Mouse (Mus musculus) MEL (cell line): ENCODE data around the gene Cldn13. TPM values are rescaled to one million over a fixed set of nuclear protein-coding genes. Genes with fewer than 3 reads are reported as not detected.

Source experiments
- DNase-seq: peaks from one replicate; pipeline ENCODE4 v3.0.0; 2011; ENCODE audit warnings: low read depth, low spot score
- H3K27ac ChIP-seq: 2 replicates; pipeline ENCODE4 v1.5.1; 2012; ENCODE audit warnings: low read depth, mild to moderate bottlenecking, control low read depth, low read length, moderate library complexity; ENCODE audit not compliant: control insufficient read depth
- H3K27me3 ChIP-seq, 2 experiments: fragments of 150-350 bp in 1 of 2; sonication (generic) in 1 of 2; 2 replicates each; pipeline ENCODE4 v1.6.1; 2012; ENCODE audit warnings: low read length in 2 of 2, mild to moderate bottlenecking in 2 of 2, improper control_type of control experiment in 1 of 2, moderate library complexity in 1 of 2; ENCODE audit not compliant: insufficient read depth in 2 of 2, control insufficient read depth in 1 of 2
- H3K36me3 ChIP-seq, 2 experiments: 2 replicates each; pipeline ENCODE4 v1.6.1; 2012 to 2014; ENCODE audit warnings: low read length in 2 of 2, improper control_type of control experiment in 1 of 2, inconsistent platforms in 1 of 2, mild to moderate bottlenecking in 1 of 2; ENCODE audit not compliant: insufficient read depth in 2 of 2, control insufficient read depth in 1 of 2
- H3K4me1 ChIP-seq, 2 experiments: fragments of 150-350 bp in 1 of 2; sonication (generic) in 1 of 2; 2 replicates each; pipeline ENCODE4 v1.6.1; 2012; ENCODE audit warnings: low read length in 2 of 2, improper control_type of control experiment in 1 of 2, mild to moderate bottlenecking in 1 of 2; ENCODE audit not compliant: insufficient read depth in 2 of 2, control insufficient read depth in 1 of 2
- H3K4me3 ChIP-seq, 2 experiments: fragments of 150-350 bp in 1 of 2; sonication (generic) in 1 of 2; 2 replicates each; pipeline ENCODE4 v1.5.1; 2012; ENCODE audit warnings: low read depth in 2 of 2, low read length in 2 of 2, mild to moderate bottlenecking in 2 of 2, moderate library complexity in 2 of 2, control low read depth in 1 of 2, improper control_type of control experiment in 1 of 2; ENCODE audit not compliant: control insufficient read depth in 1 of 2, insufficient read depth in 1 of 2
- H3K79me2 ChIP-seq: 2 replicates; pipeline ENCODE4 v1.6.1; 2012; ENCODE audit warnings: mild to moderate bottlenecking, low read length, moderate library complexity; ENCODE audit not compliant: control insufficient read depth, poor library complexity, insufficient read depth
- H3K9ac ChIP-seq: 2 replicates; pipeline ENCODE4 v1.6.1; 2012; ENCODE audit warnings: low read depth, mild to moderate bottlenecking, control low read depth, low read length, moderate library complexity; ENCODE audit not compliant: control insufficient read depth, poor library complexity, severe bottlenecking
- H3K9me3 ChIP-seq: fragments of 150-350 bp; sonication (generic); replicated peaks from 2 replicates; pipeline ENCODE4 v1.6.1; 2012; ENCODE audit warnings: mild to moderate bottlenecking, low read length, improper control_type of control experiment, moderate library complexity; ENCODE audit not compliant: insufficient read depth
- BHLHE40 ChIP-seq: IDR thresholded peaks from 2 replicates; pipeline ENCODE4 v1.6.1; 2012; ENCODE audit warnings: low read depth, mild to moderate bottlenecking, inconsistent platforms, low read length, improper control_type of control experiment, borderline replicate concordance
- CHD1 ChIP-seq: IDR thresholded peaks from 2 replicates; pipeline ENCODE4 v1.6.1; 2012; ENCODE audit warnings: low read depth, mild to moderate bottlenecking, inconsistent platforms, low read length, improper control_type of control experiment
- CHD2 ChIP-seq: IDR thresholded peaks from 2 replicates; pipeline ENCODE4 v1.6.1; 2011; ENCODE audit warnings: low read length, improper control_type of control experiment
- ELF1 ChIP-seq: IDR thresholded peaks from 2 replicates; pipeline ENCODE4 v1.6.1; 2014; ENCODE audit warnings: low read depth, mild to moderate bottlenecking, inconsistent platforms, low read length, improper control_type of control experiment, moderate library complexity
- HCFC1 ChIP-seq: IDR thresholded peaks from 2 replicates; pipeline ENCODE4 v1.6.1; 2012; ENCODE audit warnings: low read depth, mild to moderate bottlenecking, inconsistent platforms, low read length, improper control_type of control experiment, moderate library complexity
- MAFK ChIP-seq: IDR thresholded peaks from 2 replicates; pipeline ENCODE4 v1.6.1; 2011; ENCODE audit warnings: low read depth, mild to moderate bottlenecking, low read length, improper control_type of control experiment, borderline replicate concordance
- MAX ChIP-seq: IDR thresholded peaks from 2 replicates; pipeline ENCODE4 v1.6.1; 2011; ENCODE audit warnings: low read length, improper control_type of control experiment
- MXI1 ChIP-seq: IDR thresholded peaks from 2 replicates; pipeline ENCODE4 v1.6.1; 2011; ENCODE audit warnings: mild to moderate bottlenecking, low read depth, low read length, improper control_type of control experiment
- MYB ChIP-seq: IDR thresholded peaks from 2 replicates; pipeline ENCODE4 v1.6.1; 2011; ENCODE audit warnings: mild to moderate bottlenecking, low read depth, low read length, improper control_type of control experiment
- MYC ChIP-seq: IDR thresholded peaks from 2 replicates; pipeline ENCODE4 v1.6.1; 2011; ENCODE audit warnings: low read depth, mild to moderate bottlenecking, low read length, improper control_type of control experiment, moderate library complexity
- NELFE ChIP-seq: IDR thresholded peaks from 2 replicates; pipeline ENCODE4 v1.6.1; 2011; ENCODE audit warnings: low read depth, low read length, improper control_type of control experiment
- POLR2AphosphoS5 ChIP-seq: IDR thresholded peaks from 2 replicates; pipeline ENCODE4 v1.6.1; 2012; ENCODE audit warnings: low read depth, borderline replicate concordance, mild to moderate bottlenecking, inconsistent platforms, low read length, moderate library complexity, mixed read lengths
- RCOR1 ChIP-seq: IDR thresholded peaks from 2 replicates; pipeline ENCODE4 v1.6.1; 2012; ENCODE audit warnings: low read depth, mild to moderate bottlenecking, inconsistent platforms, low read length, improper control_type of control experiment
- TAL1 ChIP-seq: IDR thresholded peaks from 2 replicates; pipeline ENCODE4 v1.6.1; 2012; ENCODE audit warnings: mild to moderate bottlenecking, inconsistent platforms, low read length, moderate library complexity, mixed read lengths
- TBP ChIP-seq: IDR thresholded peaks from 2 replicates; pipeline ENCODE4 v1.8.0; 2011; ENCODE audit warnings: low read depth, low read length, improper control_type of control experiment
- USF1 ChIP-seq: IDR thresholded peaks from 2 replicates; pipeline ENCODE4 v1.6.1; 2014; ENCODE audit warnings: low read depth, mild to moderate bottlenecking, inconsistent platforms, low read length, improper control_type of control experiment, moderate library complexity
- polyA plus RNA-seq, 2 experiments: library from polyadenylated mRNA; stranded (reverse) in 1 of 2; unstranded in 1 of 2; fragments of >175 nt in 1 of 2; fragments of >200 nt in 1 of 2; gene quantifications; 2 replicates each; pipeline versions ENCODE4 v1.2.1 to v1.2.4; 2012; ENCODE audit warnings: low replicate concordance in 2 of 2, low read depth in 1 of 2; ENCODE audit not compliant: insufficient read length in 2 of 2, insufficient read depth in 1 of 2, missing spikeins in 1 of 2
- total RNA-seq: library from RNA; depleted of rRNA; stranded (reverse); fragments of 300-350 nt; gene quantifications from 2 replicates; pipeline ENCODE4 v1.2.3, GENCODE M21; 2012

The Cldn13 gene
- total and polyA plus RNA-seq, 3 experiments = 5.7 to 13.1 TPM; not detected in 1

GRCm38 (mm10) chr5:134872597-134872996 lies 42.7 kb downstream of the Cldn13 start:
- no peak overlapping the region for H3K9ac ChIP-seq
- no peak for DNase-seq
- no peak for TF ChIP-seq CHD2
- no peak for TF ChIP-seq USF1
- no peaks in the 10 kb centered on the region for H3K36me3 ChIP-seq
- no peaks in the 10 kb centered on the region for H3K79me2 ChIP-seq
- H3K9me3 ChIP-seq = no peaks in the 10 kb centered on the region
- H3K27me3 ChIP-seq = peaks cover 0 to 1% of the 10 kb centered on the region in 2 experiments; a peak in 2 of 4 replicates
- no peak overlapping the region for H3K27ac ChIP-seq
- H3K4me3 ChIP-seq = no peak overlapping the region
- no peaks in the 10 kb centered on the region for H3K4me1 ChIP-seq

DNA sequence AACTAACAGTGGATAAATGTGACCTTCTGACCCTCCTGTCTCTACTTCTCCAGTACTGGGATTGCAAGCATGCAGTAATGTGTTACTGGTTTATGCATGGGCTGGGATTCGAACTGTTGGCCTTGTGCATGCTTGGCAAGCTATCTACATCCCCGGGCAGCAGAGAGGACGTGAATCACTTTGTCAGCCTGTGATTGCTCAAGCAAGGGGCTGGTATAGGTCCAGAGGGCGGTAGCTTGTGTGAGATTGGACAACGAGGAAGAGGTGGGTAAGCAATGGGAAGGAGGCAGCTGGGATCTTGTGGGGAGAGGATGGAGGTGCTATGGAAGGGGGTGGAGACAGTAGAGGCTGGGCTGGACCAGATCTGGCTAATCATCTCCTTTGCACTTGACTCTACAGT lies 46.8 kb downstream of the Cldn13 start:
- H3K79me2 ChIP-seq = no peaks in the 10 kb centered on the region
- no peak for DNase-seq
- H3K4me3 ChIP-seq = no peak overlapping the region
- no peaks in the 10 kb centered on the region for H3K4me1 ChIP-seq
- TF ChIP-seq ELF1 = no peak
- no peak for TF ChIP-seq MAX
- TF ChIP-seq HCFC1 = no peak
- no peak for TF ChIP-seq CHD1
- no peak for TF ChIP-seq MYC
- TF ChIP-seq NELFE = no peak
- no peak for TF ChIP-seq MAFK
- no peak for TF ChIP-seq MXI1
- TF ChIP-seq MYB = no peak
- no peak for TF ChIP-seq POLR2AphosphoS5
- TF ChIP-seq TBP = no peak
- no peak for TF ChIP-seq BHLHE40
- no peak for TF ChIP-seq RCOR1
- no peak for TF ChIP-seq TAL1
- no peaks in the 10 kb centered on the region for H3K36me3 ChIP-seq
- no peak overlapping the region for H3K9ac ChIP-seq
- H3K9me3 ChIP-seq = no peaks in the 10 kb centered on the region
- no peak overlapping the region for H3K27ac ChIP-seq
- peaks cover 0 to 4% of the 10 kb centered on the region in 2 experiments; a peak in 2 of 4 replicates for H3K27me3 ChIP-seq
